Mouse (Mus musculus): ENCODE data around the gene Peg10.

DNA sequence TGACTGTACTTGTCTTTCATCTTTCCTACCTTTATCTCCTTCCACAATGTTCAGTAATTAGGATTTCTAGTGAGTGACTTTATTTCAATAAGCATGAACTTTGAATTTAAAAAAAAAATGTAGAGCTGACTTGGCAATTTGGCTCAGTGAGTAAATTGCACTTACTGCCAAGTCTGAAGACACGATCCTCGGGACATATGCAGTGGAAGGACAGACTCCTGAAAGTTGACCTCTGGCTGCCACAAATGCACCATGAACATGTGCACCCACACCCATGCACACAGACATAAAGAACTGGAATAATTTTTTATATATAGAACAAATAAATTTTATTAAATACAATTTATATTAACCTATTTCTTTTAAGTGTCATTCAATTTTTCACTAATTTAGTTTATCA is 29.8 kb upstream of the Peg10 start:
- TF ChIP-seq CTCF (IDR thresholded peaks at IDR 0.05; ENCODE audit: control insufficient read depth, insufficient read depth, insufficient replicate concordance, low read depth, low read length) (no peak), POLR2A (IDR thresholded peaks at IDR 0.05; ENCODE audit: control insufficient read depth, low read depth, low read length) (no peak)
